Mouse (Mus musculus) small intestine, adult 10 weeks (tissue): ENCODE results near the gene Frem2. TPM values are rescaled to one million over a fixed set of nuclear protein-coding genes. Genes with fewer than 3 reads are reported as not detected.

Experiments used
- polyA plus RNA-seq: library from polyadenylated mRNA; stranded (reverse); fragments of 350-450 nt; fragmentation: Illumina TruSeq; extraction: RNeasy Lipid Tissue Mini Kit (QIAGEN cat#74804); gene quantifications from one replicate; pipeline ENCODE4 v1.2.3, GENCODE M21; 2014; ENCODE audit warnings: low replicate concordance

Gene Frem2
- 0.41 TPM for polyA plus RNA-seq

DNA sequence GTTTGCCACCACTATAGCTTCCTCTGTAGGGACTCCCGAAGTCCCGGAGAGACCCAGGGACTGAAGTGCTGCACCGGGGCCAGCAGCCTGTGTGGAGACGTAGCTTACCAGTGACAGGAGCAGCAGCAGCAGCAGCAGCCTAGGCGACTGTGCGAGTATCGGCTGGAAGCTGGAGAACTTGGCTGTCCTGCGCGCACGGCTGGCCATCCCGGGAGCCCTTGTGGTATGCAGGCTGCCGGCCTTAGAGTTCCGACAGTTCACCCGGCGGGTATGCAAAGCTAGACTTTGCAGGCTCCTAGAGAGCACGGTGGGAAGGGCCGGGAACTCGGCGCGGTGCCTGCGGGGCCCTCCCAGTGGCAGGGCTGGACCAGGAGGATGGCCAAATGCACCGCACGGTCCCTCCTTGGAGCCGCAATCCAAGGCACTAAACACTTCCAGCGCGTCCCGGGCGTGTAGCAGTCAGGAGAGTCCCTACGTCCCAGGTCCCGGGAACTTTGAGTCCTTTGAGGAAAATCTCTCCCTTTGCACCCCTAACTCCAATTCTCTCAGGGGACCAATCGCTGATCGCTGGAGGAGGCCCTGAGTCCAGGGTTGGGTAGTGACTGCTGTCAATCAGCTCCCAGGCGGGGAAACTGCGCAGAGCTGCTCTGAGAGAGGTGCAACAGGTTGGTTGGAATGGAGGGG, at the start of gene Frem2:
Gene Frem2 (minus strand): TSS at position 478 of the 684 bp plus-strand sequence.

DNA sequence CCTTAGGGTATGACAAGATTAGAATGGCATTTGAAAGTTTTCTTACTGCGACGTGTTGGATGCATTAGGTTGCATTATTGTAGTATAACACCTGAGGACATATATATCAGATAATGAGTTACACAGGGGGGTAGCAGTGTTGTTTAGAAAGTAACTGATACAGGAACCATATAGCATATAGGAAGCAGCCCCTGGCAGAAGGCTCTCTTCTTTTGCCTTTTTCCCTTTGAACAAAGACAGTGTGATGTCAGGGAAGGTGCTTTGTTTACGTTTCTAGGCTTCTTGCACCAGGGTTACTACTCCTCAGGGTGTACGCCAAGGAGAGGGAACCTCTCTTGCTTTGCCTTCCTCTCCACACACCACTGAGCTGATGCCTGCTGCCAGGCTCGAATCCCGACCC, 168.8 kb downstream of the Frem2 start, which contains the start of gene Stoml3:
Gene Stoml3 (plus strand): TSS at position 301 of the 400 bp plus-strand sequence.

Other genes with a start within 250 kb of the Frem2 start
- 17.0 TPM for gene Nhlrc3, start 194.0 kb downstream of the Frem2 start, polyA plus RNA-seq
- 13.0 TPM for gene Proser1, start 193.7 kb downstream of the Frem2 start, polyA plus RNA-seq
- gene Stoml3, start 168.7 kb downstream of the Frem2 start, polyA plus RNA-seq: not detected
- gene Gm10985, start 187.7 kb upstream of the Frem2 start, polyA plus RNA-seq: not detected
- gene Ufm1, start 206.5 kb upstream of the Frem2 start, polyA plus RNA-seq: 327 TPM